Mouse (Mus musculus): Measurements from ENCODE around the gene Fnip1.

GRCm38 (mm10) chr11:54458168-54458567 is 20.2 kb downstream of the Fnip1 start:
- TF ChIP-seq CTCF (IDR thresholded peaks at IDR 0.05; ENCODE audit: extremely low read depth, insufficient read depth, low read length), result no peak
- no peak for TF ChIP-seq POLR2A (IDR thresholded peaks at IDR 0.05; ENCODE audit: extremely low read depth, insufficient read depth, low read length)
